Mouse (Mus musculus) CH12.LX (cell line): Measurements from ENCODE around the gene Foxk1. TPM values are rescaled to one million over a fixed set of nuclear protein-coding genes. Genes with fewer than 3 reads are reported as not detected.

ENCODE experiments used
- DNase-seq: peaks from one replicate; pipeline ENCODE4 v3.0.0-alpha.2; 2013; ENCODE audit errors: extremely low read depth
- H3K27ac ChIP-seq: 2 replicates; pipeline ENCODE4 v1.5.1; 2012; ENCODE audit warnings: low read depth, mild to moderate bottlenecking, control low read depth, moderate library complexity; ENCODE audit not compliant: insufficient read depth
- H3K27me3 ChIP-seq: replicated peaks from 2 replicates; pipeline ENCODE3; 2012; ENCODE audit warnings: inconsistent platforms
- H3K36me3 ChIP-seq, 2 experiments: replicated peaks in 1 of 2; 2 replicates each; pipeline versions ENCODE3 to v1.6.1; 2012; ENCODE audit warnings: inconsistent platforms in 1 of 2, low read length in 1 of 2, mild to moderate bottlenecking in 1 of 2, mixed read lengths in 1 of 2, moderate library complexity in 1 of 2; ENCODE audit not compliant: control insufficient read depth in 1 of 2, insufficient read depth in 1 of 2
- H3K4me1 ChIP-seq, 2 experiments: 2 replicates each; pipeline ENCODE4 v1.6.1; 2012; ENCODE audit warnings: inconsistent platforms in 1 of 2, moderate library complexity in 1 of 2; ENCODE audit not compliant: insufficient read depth in 2 of 2, control insufficient read depth in 1 of 2
- H3K4me2 ChIP-seq: 2 replicates; pipeline ENCODE4 v1.6.1; 2012; ENCODE audit warnings: low read depth, mild to moderate bottlenecking, control low read depth; ENCODE audit not compliant: poor library complexity, insufficient read depth, severe bottlenecking
- H3K4me3 ChIP-seq, 3 experiments: fragments of 150-350 bp in 1 of 3; sonication (generic) in 1 of 3; replicated peaks in 1 of 3; 2 replicates each; pipeline versions ENCODE3 to v1.5.1; 2011 to 2012; ENCODE audit warnings: low read depth in 2 of 3, low read length in 2 of 3, mild to moderate bottlenecking in 2 of 3, moderate library complexity in 2 of 3, control low read depth in 1 of 3, improper control_type of control experiment in 1 of 3, inconsistent platforms in 1 of 3, mixed read lengths in 1 of 3; ENCODE audit not compliant: poor library complexity in 1 of 3
- H3K79me2 ChIP-seq: replicated peaks from 2 replicates; pipeline ENCODE4 v1.6.1; 2012; ENCODE audit warnings: mild to moderate bottlenecking, moderate library complexity; ENCODE audit not compliant: control insufficient read depth, poor library complexity, insufficient read depth, severe bottlenecking; ENCODE audit errors: extremely low read depth
- H3K9ac ChIP-seq: 2 replicates; pipeline ENCODE4 v1.6.1; 2012; ENCODE audit warnings: low read depth, mild to moderate bottlenecking, control low read depth, moderate library complexity; ENCODE audit not compliant: insufficient read depth
- H3K9me3 ChIP-seq: replicated peaks from 2 replicates; pipeline ENCODE3; 2012; ENCODE audit warnings: low read length, inconsistent platforms, mixed read lengths
- CHD2 ChIP-seq: IDR thresholded peaks from 2 replicates; pipeline ENCODE4 v1.6.1; 2011; ENCODE audit warnings: low read length, improper control_type of control experiment
- CTCF ChIP-seq, 2 experiments: IDR thresholded peaks in 1 of 2; conservative IDR thresholded peaks in 1 of 2; 2 replicates each; pipeline ENCODE4 v1.5.1; 2011 to 2012; ENCODE audit warnings: low read depth in 2 of 2, low read length in 2 of 2, improper control_type of control experiment in 1 of 2, inconsistent platforms in 1 of 2, mild to moderate bottlenecking in 1 of 2, moderate library complexity in 1 of 2
- E2F4 ChIP-seq: IDR thresholded peaks from 2 replicates; pipeline ENCODE4 v1.6.1; 2011; ENCODE audit warnings: low read depth, low read length, improper control_type of control experiment; ENCODE audit not compliant: insufficient replicate concordance
- ELF1 ChIP-seq: IDR thresholded peaks from 2 replicates; pipeline ENCODE4 v1.6.1; 2014; ENCODE audit warnings: low read depth, mild to moderate bottlenecking, inconsistent platforms, low read length, improper control_type of control experiment
- ETS1 ChIP-seq: conservative IDR thresholded peaks from 2 replicates; pipeline ENCODE4 v1.6.1; 2012; ENCODE audit warnings: low read depth, mild to moderate bottlenecking, inconsistent platforms, low read length, improper control_type of control experiment, moderate library complexity
- GABPA ChIP-seq: IDR thresholded peaks from 2 replicates; pipeline ENCODE4 v1.6.1; 2012; ENCODE audit warnings: low read depth, low read length, improper control_type of control experiment, inconsistent platforms; ENCODE audit not compliant: insufficient replicate concordance
- HCFC1 ChIP-seq: IDR thresholded peaks from 2 replicates; pipeline ENCODE4 v1.6.1; 2012; ENCODE audit warnings: low read depth, mild to moderate bottlenecking, inconsistent platforms, low read length, improper control_type of control experiment
- IRF4 ChIP-seq: IDR thresholded peaks from 2 replicates; pipeline ENCODE4 v1.6.1; 2014; ENCODE audit warnings: low read depth, mild to moderate bottlenecking, inconsistent platforms, low read length, improper control_type of control experiment
- KAT2A ChIP-seq: IDR thresholded peaks from 2 replicates; pipeline ENCODE4 v1.6.1; 2012; ENCODE audit warnings: low read length, improper control_type of control experiment, inconsistent platforms; ENCODE audit not compliant: insufficient replicate concordance
- MAFK ChIP-seq: IDR thresholded peaks from 2 replicates; pipeline ENCODE4 v1.6.1; 2011; ENCODE audit warnings: low read length, improper control_type of control experiment; ENCODE audit not compliant: insufficient replicate concordance
- MAX ChIP-seq: IDR thresholded peaks from 2 replicates; pipeline ENCODE4 v1.6.1; 2011; ENCODE audit warnings: low read length, improper control_type of control experiment
- MEF2A ChIP-seq: IDR thresholded peaks from 2 replicates; pipeline ENCODE4 v1.6.1; 2014; ENCODE audit warnings: low read depth, mild to moderate bottlenecking, inconsistent platforms, low read length, improper control_type of control experiment, borderline replicate concordance
- NELFE ChIP-seq: IDR thresholded peaks from 2 replicates; pipeline ENCODE4 v1.6.1; 2011; ENCODE audit warnings: low read depth, low read length, improper control_type of control experiment
- POLR2A ChIP-seq: IDR thresholded peaks from 2 replicates; pipeline ENCODE4 v1.6.1; 2011; ENCODE audit warnings: low read depth, mild to moderate bottlenecking, improper control_type of control experiment, low read length
- POLR2AphosphoS2 ChIP-seq: IDR thresholded peaks from 2 replicates; pipeline ENCODE4 v1.6.1; 2011; ENCODE audit warnings: low read depth, low read length, improper control_type of control experiment
- SIN3A ChIP-seq: IDR thresholded peaks from 2 replicates; pipeline ENCODE4 v1.6.1; 2012; ENCODE audit warnings: low read length, improper control_type of control experiment, inconsistent platforms
- SMC3 ChIP-seq: IDR thresholded peaks from 2 replicates; pipeline ENCODE4 v1.6.1; 2011; ENCODE audit warnings: low read depth, low read length, improper control_type of control experiment
- TBP ChIP-seq: conservative IDR thresholded peaks from 2 replicates; pipeline ENCODE4 v1.6.1; 2011; ENCODE audit warnings: low read depth, low read length, improper control_type of control experiment
- TCF12 ChIP-seq: IDR thresholded peaks from 2 replicates; pipeline ENCODE4 v1.6.1; 2014; ENCODE audit warnings: low read depth, mild to moderate bottlenecking, inconsistent platforms, low read length, improper control_type of control experiment
- USF1 ChIP-seq: IDR thresholded peaks from 2 replicates; pipeline ENCODE4 v1.6.1; 2014; ENCODE audit warnings: low read depth, mild to moderate bottlenecking, inconsistent platforms, low read length, improper control_type of control experiment
- ZKSCAN1 ChIP-seq: IDR thresholded peaks from 2 replicates; pipeline ENCODE4 v1.6.1; 2012; ENCODE audit warnings: low read depth, inconsistent platforms, low read length, improper control_type of control experiment, borderline replicate concordance
- ZMIZ1 ChIP-seq: IDR thresholded peaks from 2 replicates; pipeline ENCODE4 v1.6.1; 2012; ENCODE audit warnings: low read depth, mild to moderate bottlenecking, inconsistent platforms, low read length, improper control_type of control experiment
- dilution Hi-C: fragments of 300-500 bp; cut with MboI; formaldehyde crosslinking; loops from 2 replicates; pipeline ENCODE4 v1.14.3; 2020; ENCODE audit warnings: low sequenced_read_pairs; ENCODE audit not compliant: extremely low pct_unique_long_range_greater_than_20kb, extremely low pct_ligation_motif_present
- in situ Hi-C: fragments of 300-500 bp; cut with MboI; formaldehyde crosslinking; loops from 3 replicates; pipeline ENCODE4 v1.14.3; 2019; ENCODE audit warnings: low sequenced_read_pairs, low pct_ligation_motif_present, low pct_unique_long_range_greater_than_20kb, mixed read lengths
- polyA plus RNA-seq: library from polyadenylated mRNA; unstranded; fragments of >175 nt; gene quantifications from 2 replicates; pipeline ENCODE4 v1.2.1, GENCODE M21; 2012; ENCODE audit warnings: low read depth; ENCODE audit not compliant: insufficient read length
- total RNA-seq, 2 experiments: library from RNA; depleted of rRNA; stranded (reverse); fragments of 300-350 nt in 1 of 2; fragments of >200 nt in 1 of 2; gene quantifications; 2 replicates each; pipeline ENCODE4 v1.2.3; 2012 to 2014

Foxk1 gene
- total and polyA plus RNA-seq, 3 experiments, result 5.3 to 23.4 (median 11.3) TPM

- Histone ChIP-seq H3K4me3 (no peak overlapping the region), H3K27me3 (no peaks in the 10 kb centered on the region), H3K27ac (no peak overlapping the region), H3K4me1 (peaks cover 3 to 22% of the 10 kb centered on the region in 2 experiments; a peak in 3 of 4 replicates), H3K9me3 (peaks cover 7% of the 10 kb centered on the region), H3K9ac (no peak overlapping the region), H3K79me2 (peaks cover 11% of the 10 kb centered on the region), H3K4me2 (no peak overlapping the region), H3K36me3 (peaks cover 27 to 70% of the 10 kb centered on the region in 2 experiments)
- in situ Hi-C loops (no loop called here), dilution Hi-C loops (no loop called here)
- no peak for DNase-seq
- TF ChIP-seq MEF2A (no peak), POLR2A (no peak), IRF4 (no peak), POLR2AphosphoS2 (no peak), TCF12 (no peak), E2F4 (no peak)
Observed at GRCm38 (mm10) chr5:142462641-142462948, 61.3 kb downstream of the Foxk1 start.

DNA sequence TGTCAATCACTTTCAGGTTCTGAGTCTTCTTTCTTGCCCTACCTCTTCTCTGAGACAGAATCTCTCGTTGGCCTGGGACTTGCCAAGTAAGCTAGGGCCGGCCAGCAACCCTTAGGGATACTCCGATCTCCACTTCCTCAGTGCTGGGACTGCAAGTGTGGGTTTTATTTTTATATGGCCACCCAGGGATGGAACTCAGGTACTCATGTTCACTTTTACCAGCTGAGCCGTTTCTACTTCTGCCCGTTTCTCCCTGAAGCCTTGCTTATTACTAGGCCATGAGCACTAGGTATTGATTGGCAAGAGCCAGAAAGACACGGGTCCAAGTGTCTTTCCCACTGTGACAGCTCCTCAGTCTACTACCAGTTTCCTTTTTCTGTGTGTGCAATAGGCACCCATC is 61.7 kb downstream of the Foxk1 start:
- Histone ChIP-seq H3K4me3 (peak overlapping the region in 2 of 3 experiments; percentile 51 to 90), H3K36me3 (peaks cover 27 to 70% of the 10 kb centered on the region in 2 experiments), H3K27me3 (no peaks in the 10 kb centered on the region), H3K4me1 (peaks cover 3 to 22% of the 10 kb centered on the region in 2 experiments; a peak in 3 of 4 replicates), H3K79me2 (peaks cover 11% of the 10 kb centered on the region), H3K9me3 (peaks cover 7% of the 10 kb centered on the region), H3K27ac (peak overlapping the region; percentile 52; the same call in 1 of the 2 replicates), H3K9ac (peak overlapping the region; percentile 68; the same call in 1 of the 2 replicates), H3K4me2 (peak overlapping the region; percentile 42; the same call in 1 of the 2 replicates)
- DNase-seq, result no peak
- dilution Hi-C loops (no loop called here), in situ Hi-C loops (no loop called here)
- no peak for TF ChIP-seq TBP
- no peak for TF ChIP-seq SMC3

DNA sequence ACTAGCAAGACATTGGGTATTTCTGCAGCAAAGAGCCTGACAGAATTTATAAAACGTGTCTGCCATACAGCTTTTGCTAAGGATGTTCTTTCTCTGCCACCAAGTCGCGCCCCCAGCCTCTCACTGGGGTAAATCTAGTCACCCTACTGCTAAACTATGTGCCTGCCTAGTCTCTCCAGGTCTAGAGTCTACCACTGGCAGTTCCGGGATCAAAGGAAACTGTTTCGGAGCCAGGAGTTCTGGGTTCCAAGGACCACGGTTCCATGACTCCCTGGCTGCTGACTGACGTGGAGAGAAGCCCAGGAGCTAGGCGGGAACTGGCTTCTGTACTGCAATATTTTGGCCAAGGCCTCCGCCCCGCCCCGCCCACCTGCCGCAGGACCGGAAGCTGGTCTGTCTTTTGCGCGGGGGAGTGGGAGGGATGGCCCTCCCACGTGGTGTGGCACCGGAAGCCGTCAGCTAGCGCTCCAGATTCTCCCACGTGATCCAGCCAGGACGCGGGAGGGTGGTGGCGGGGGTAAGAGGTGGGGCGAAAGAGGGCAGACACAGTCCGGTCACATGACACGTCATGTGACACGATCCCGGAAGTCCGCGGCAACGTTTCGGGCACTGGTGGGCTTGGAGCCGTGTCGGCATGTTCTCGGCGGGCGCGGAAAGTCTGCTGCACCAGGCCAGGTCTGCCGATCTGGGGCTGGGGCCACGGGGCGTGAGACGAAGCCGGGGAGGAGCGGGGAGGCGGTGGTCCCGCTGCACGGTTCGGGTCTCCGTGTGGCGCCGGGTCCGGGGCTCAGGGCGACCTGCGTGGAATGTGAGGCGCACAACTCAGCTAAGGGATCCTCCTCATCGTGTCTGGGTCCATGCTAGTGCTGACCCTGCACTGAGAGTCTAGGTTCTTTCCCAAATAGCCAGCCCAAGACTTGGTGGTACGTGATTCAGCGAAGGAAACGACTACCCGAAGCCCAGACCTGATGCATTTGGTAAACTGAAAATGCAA is 62.5 kb downstream of the Foxk1 start, which contains the start of gene Ap5z1:
Ap5z1 (plus strand) TSS at position 484 of the 994 bp plus-strand sequence.
- Histone ChIP-seq H3K36me3 (peaks cover 27 to 70% of the 10 kb centered on the region in 2 experiments), H3K79me2 (peaks cover 11% of the 10 kb centered on the region), H3K4me2 (peak within 1 kb of the TSS; percentile 74), H3K4me3 (peak within 1 kb of the TSS; percentile 76 to 90 (median 88)), H3K4me1 (peaks cover 3 to 22% of the 10 kb centered on the region in 2 experiments; a peak in 3 of 4 replicates), H3K27me3 (no peaks in the 10 kb centered on the region), H3K27ac (peak within 1 kb of the TSS; percentile 52), H3K9ac (peak within 1 kb of the TSS; percentile 69), H3K9me3 (peaks cover 7% of the 10 kb centered on the region)
- DNase-seq, result peak; percentile 97
- in situ Hi-C loops (no loop called here), dilution Hi-C loops (no loop called here)
- TF ChIP-seq E2F4 (peak; percentile 70; the same call in 1 of the 2 replicates), MAFK (0 out of 2 replicates have a peak, but pooled peaks have one; percentile 11), MAX (peak; percentile 96), USF1 (peak; percentile 98), TCF12 (peak; percentile 56; the same call in 1 of the 2 replicates), HCFC1 (peak; percentile 81), KAT2A (peak; percentile 64; the same call in 1 of the 2 replicates), ETS1 (peak; percentile 69), TBP (0 out of 2 replicates have a peak, but pooled peaks have one; percentile 16), NELFE (peak; percentile 71), ELF1 (peak; percentile 97), GABPA (no peak), SIN3A (peak; percentile 99), POLR2A (peak; percentile 78), ZMIZ1 (no peak), ZKSCAN1 (no peak), CHD2 (0 out of 2 replicates have a peak, but pooled peaks have one; percentile 28), CTCF (conservative IDR thresholded peaks at IDR 0.05 in 1 of 2, IDR thresholded peaks at IDR 0.05 in 1 of 2; ENCODE audit: low read depth in 2 of 2, low read length in 2 of 2) (no peak)
